Mouse (Mus musculus): ENCODE data around the gene Med24.
A peak's percentile ranks its signal among the peaks of the same experiment; 100 is the strongest.
"Not testable (repeated sequence)": the region's sequence is repeated elsewhere in the genome, so short reads cannot be mapped to it uniquely, and the experiment has no call there.

Med24 gene

GRCm38 (mm10) chr11:98730727-98731126, 1.5 kb upstream of the Med24 start:
- ATAC-seq (ENCODE audit: insufficient number of reproducible peaks, low FRiP score, low TSS enrichment) = no peak

GRCm38 (mm10) chr11:98725926-98726506, 3.2 kb downstream of the Med24 start:
- no peak for ATAC-seq (ENCODE audit: insufficient number of reproducible peaks, low FRiP score, low TSS enrichment)

GRCm38 (mm10) chr11:98723098-98723497, 6.1 kb downstream of the Med24 start:
- no peak for ATAC-seq (ENCODE audit: insufficient number of reproducible peaks, low FRiP score, low TSS enrichment)

GRCm38 (mm10) chr11:98721458-98722226, 7.6 kb downstream of the Med24 start:
- ATAC-seq (ENCODE audit: insufficient number of reproducible peaks, low FRiP score, low TSS enrichment) = no peak

GRCm38 (mm10) chr11:98720756-98721155, 8.5 kb downstream of the Med24 start:
- ATAC-seq (ENCODE audit: insufficient number of reproducible peaks, low FRiP score, low TSS enrichment) = no peak

GRCm38 (mm10) chr11:98717904-98718303, 11.3 kb downstream of the Med24 start:
- 0 out of 2 replicates have a peak, but pooled peaks have one; percentile 31 for ATAC-seq (ENCODE audit: insufficient number of reproducible peaks, low FRiP score, low TSS enrichment)

GRCm38 (mm10) chr11:98715946-98716345, 13.3 kb downstream of the Med24 start:
- ATAC-seq (ENCODE audit: insufficient number of reproducible peaks, low FRiP score, low TSS enrichment) = no peak

- no peak for ATAC-seq (ENCODE audit: insufficient number of reproducible peaks, low FRiP score, low TSS enrichment)
Measured at GRCm38 (mm10) chr11:98713703-98714102, 15.5 kb downstream of the Med24 start.

- ATAC-seq (ENCODE audit: insufficient number of reproducible peaks, low FRiP score, low TSS enrichment) = not testable (repeated sequence)
Measured at GRCm38 (mm10) chr11:98712009-98712408, 17.2 kb downstream of the Med24 start.

- ATAC-seq (ENCODE audit: insufficient number of reproducible peaks, low FRiP score, low TSS enrichment) = no peak
Measured at GRCm38 (mm10) chr11:98711046-98711434, 18.2 kb downstream of the Med24 start.

GRCm38 (mm10) chr11:98710416-98711045, 18.7 kb downstream of the Med24 start:
- ATAC-seq (ENCODE audit: insufficient number of reproducible peaks, low FRiP score, low TSS enrichment) = no peak; the same call in 1 of the 2 replicates

- ATAC-seq (ENCODE audit: insufficient number of reproducible peaks, low FRiP score, low TSS enrichment) = no peak
Measured at GRCm38 (mm10) chr11:98709001-98709741, 20.1 kb downstream of the Med24 start.

GRCm38 (mm10) chr11:98708282-98708956, 20.8 kb downstream of the Med24 start:
- no peak for ATAC-seq (ENCODE audit: insufficient number of reproducible peaks, low FRiP score, low TSS enrichment)

GRCm38 (mm10) chr11:98707401-98708281, 21.6 kb downstream of the Med24 start:
- ATAC-seq (ENCODE audit: insufficient number of reproducible peaks, low FRiP score, low TSS enrichment) = no peak

GRCm38 (mm10) chr11:98705021-98705420, 24.2 kb downstream of the Med24 start:
- no peak for ATAC-seq (ENCODE audit: insufficient number of reproducible peaks, low FRiP score, low TSS enrichment)

- no peak for ATAC-seq (ENCODE audit: insufficient number of reproducible peaks, low FRiP score, low TSS enrichment)
Measured at GRCm38 (mm10) chr11:98702323-98702722, 26.9 kb downstream of the Med24 start.

GRCm38 (mm10) chr11:98701213-98701670, 28.0 kb downstream of the Med24 start, which contains the start of gene Csf3:
Gene Csf3, plus strand, starts transcription at chr11:98701263.
- ATAC-seq (ENCODE audit: insufficient number of reproducible peaks, low FRiP score, low TSS enrichment) = no peak

GRCm38 (mm10) chr11:98699911-98700310, 29.3 kb downstream of the Med24 start:
- ATAC-seq (ENCODE audit: insufficient number of reproducible peaks, low FRiP score, low TSS enrichment) = no peak; the same call in 1 of the 2 replicates
